Mouse (Mus musculus): ENCODE results near the gene Mael. TPM values are rescaled to one million over a fixed set of nuclear protein-coding genes. Genes with fewer than 3 reads are reported as not detected.

Mael gene
- not detected in 2 replicates for polyA plus RNA-seq (2015; fragmentation: Nextera tagmentation; extraction: Ambion mirVana)

DNA sequence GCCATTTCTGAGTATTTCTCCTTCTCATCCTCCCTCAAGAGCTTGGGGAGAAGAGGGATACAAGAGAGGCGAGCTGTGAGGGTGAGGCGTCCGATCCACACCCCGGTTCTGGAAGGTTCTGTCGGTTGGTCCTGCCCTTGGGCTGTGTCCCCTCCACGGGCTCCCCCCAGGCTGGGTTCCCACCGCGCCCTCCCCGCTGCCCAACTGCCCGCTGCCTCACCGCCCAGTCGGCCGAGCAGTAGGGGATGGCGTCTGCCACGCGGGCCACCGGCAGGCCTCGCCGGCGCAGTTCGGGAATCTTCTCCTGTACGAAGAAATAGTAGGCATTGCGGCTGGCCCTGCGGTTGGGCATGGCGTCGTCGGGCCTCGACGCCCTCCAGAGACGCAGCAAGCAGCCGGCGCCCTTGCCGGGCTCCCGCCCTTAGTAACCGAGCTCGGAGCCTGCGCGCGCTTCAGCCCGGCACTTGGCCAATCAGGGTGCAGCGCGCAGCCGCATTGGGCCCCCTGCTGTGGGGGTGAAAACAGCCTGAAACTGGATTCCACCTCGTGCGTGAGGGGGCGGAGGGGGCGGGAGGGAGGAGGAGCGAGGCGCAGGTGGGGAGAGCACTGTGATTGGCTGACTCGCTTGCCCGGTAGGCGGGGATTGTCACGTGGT, at the start of gene Mael:
Mael (minus strand) TSS at position 433 of the 655 bp plus-strand sequence.
- H3K4me2 ChIP-seq (ENCODE audit: low read depth, low read length) = no peak within 1 kb of the TSS
- no peaks in the 10 kb centered on the region for H3K9me3 ChIP-seq (ENCODE audit: low read length)
- H3K27ac ChIP-seq (ENCODE audit: low read depth) = no peak within 1 kb of the TSS
- ATAC-seq (no peak), DNase-seq (no peak)
- no peaks in the 10 kb centered on the region for H3K4me1 ChIP-seq (ENCODE audit: insufficient read depth)
- TF ChIP-seq EP300 (IDR thresholded peaks at IDR 0.05; ENCODE audit: low read depth) = no peak
- no peak for TF ChIP-seq CTCF (IDR thresholded peaks at IDR 0.05; ENCODE audit: low read depth)
- H3K36me3 ChIP-seq (replicated peaks; ENCODE audit: insufficient read depth, low read length) = no peaks in the 10 kb centered on the region
- no peak within 1 kb of the TSS for H3K4me3 ChIP-seq (ENCODE audit: low read depth, low read length)
- WGBS (ENCODE audit: insufficient replicate concordance) = 84% methylated on average over 53 of the region's 53 CpGs
- H3K9ac ChIP-seq (replicated peaks) = no peak within 1 kb of the TSS
- no peaks in the 10 kb centered on the region for H3K27me3 ChIP-seq (ENCODE audit: insufficient read depth, low read length)

DNA sequence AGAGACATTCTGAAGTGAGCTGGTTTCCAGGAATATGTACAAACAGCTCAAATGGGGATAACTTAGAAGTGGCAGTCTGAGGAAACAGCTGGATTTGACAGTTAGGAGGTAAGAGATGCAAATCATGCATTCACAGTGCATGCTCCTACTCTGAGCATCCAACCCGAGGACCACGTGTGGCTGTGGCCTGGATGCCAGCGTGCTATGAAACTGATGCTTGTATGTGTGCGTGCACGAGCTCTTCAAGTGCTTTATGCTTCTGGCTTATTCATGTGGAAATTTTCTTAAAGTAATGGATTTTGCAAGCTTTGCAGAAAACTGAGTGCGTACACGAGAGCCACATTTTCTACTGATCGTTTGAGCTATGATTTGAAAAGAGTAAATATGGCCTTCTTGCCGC, 47.7 kb upstream of the Mael start:
- no peaks in the 10 kb centered on the region for H3K36me3 ChIP-seq (replicated peaks; ENCODE audit: insufficient read depth, low read length)
- no peak overlapping the region for H3K4me2 ChIP-seq (ENCODE audit: low read depth, low read length)
- TF ChIP-seq EP300 (IDR thresholded peaks at IDR 0.05; ENCODE audit: low read depth) = no peak
- no peak for TF ChIP-seq CTCF (IDR thresholded peaks at IDR 0.05; ENCODE audit: low read depth)
- no peaks in the 10 kb centered on the region; the same call in 1 of the 2 replicates for H3K4me1 ChIP-seq (ENCODE audit: insufficient read depth)
- no peak overlapping the region for H3K9ac ChIP-seq (replicated peaks)
- H3K27ac ChIP-seq (ENCODE audit: low read depth) = no peak overlapping the region
- no peaks in the 10 kb centered on the region for H3K9me3 ChIP-seq (ENCODE audit: low read length)
- DNase-seq (no peak), ATAC-seq (no peak)
- 75% methylated on average over 9 of the region's 9 CpGs for WGBS (ENCODE audit: insufficient replicate concordance)
- 0 out of 2 replicates have a peak, but pooled peaks cover 5% of the 10 kb centered on the region for H3K27me3 ChIP-seq (ENCODE audit: insufficient read depth, low read length)
- no peak overlapping the region for H3K4me3 ChIP-seq (ENCODE audit: low read depth, low read length)

- H3K36me3 ChIP-seq (replicated peaks; ENCODE audit: insufficient read depth, low read length) = no peaks in the 10 kb centered on the region
- H3K9ac ChIP-seq (replicated peaks) = no peak overlapping the region
- DNase-seq (no peak), ATAC-seq (no peak)
- 0 out of 2 replicates have a peak, but pooled peaks cover 5% of the 10 kb centered on the region for H3K27me3 ChIP-seq (ENCODE audit: insufficient read depth, low read length)
- no peak for TF ChIP-seq CTCF (IDR thresholded peaks at IDR 0.05; ENCODE audit: low read depth)
- no peak for TF ChIP-seq EP300 (IDR thresholded peaks at IDR 0.05; ENCODE audit: low read depth)
- no peaks in the 10 kb centered on the region; the same call in 1 of the 2 replicates for H3K4me1 ChIP-seq (ENCODE audit: insufficient read depth)
- H3K4me3 ChIP-seq (ENCODE audit: low read depth, low read length) = no peak overlapping the region
- H3K9me3 ChIP-seq (ENCODE audit: low read length) = no peaks in the 10 kb centered on the region
- H3K4me2 ChIP-seq (ENCODE audit: low read depth, low read length) = no peak overlapping the region
- H3K27ac ChIP-seq (ENCODE audit: low read depth) = no peak overlapping the region
- WGBS (ENCODE audit: insufficient replicate concordance) = 53% methylated on average over 8 of the region's 8 CpGs
Measured at GRCm38 (mm10) chr1:166284390-166284789, 45.8 kb upstream of the Mael start.

GRCm38 (mm10) chr1:166283451-166283850, 44.9 kb upstream of the Mael start:
- ATAC-seq (no peak), DNase-seq (no peak)
- Histone ChIP-seq H3K9ac (replicated peaks) (no peak overlapping the region), H3K4me1 (ENCODE audit: insufficient read depth) (no peaks in the 10 kb centered on the region; the same call in 1 of the 2 replicates), H3K27ac (ENCODE audit: low read depth) (no peak overlapping the region), H3K27me3 (ENCODE audit: insufficient read depth, low read length) (0 out of 2 replicates have a peak, but pooled peaks cover 5% of the 10 kb centered on the region), H3K4me3 (ENCODE audit: low read depth, low read length) (no peak overlapping the region), H3K36me3 (replicated peaks; ENCODE audit: insufficient read depth, low read length) (no peaks in the 10 kb centered on the region), H3K4me2 (ENCODE audit: low read depth, low read length) (no peak overlapping the region), H3K9me3 (ENCODE audit: low read length) (no peaks in the 10 kb centered on the region)
- TF ChIP-seq EP300 (IDR thresholded peaks at IDR 0.05; ENCODE audit: low read depth) (no peak), CTCF (IDR thresholded peaks at IDR 0.05; ENCODE audit: low read depth) (no peak)
- WGBS (ENCODE audit: insufficient replicate concordance) = 93% methylated on average over 6 of the region's 6 CpGs

DNA sequence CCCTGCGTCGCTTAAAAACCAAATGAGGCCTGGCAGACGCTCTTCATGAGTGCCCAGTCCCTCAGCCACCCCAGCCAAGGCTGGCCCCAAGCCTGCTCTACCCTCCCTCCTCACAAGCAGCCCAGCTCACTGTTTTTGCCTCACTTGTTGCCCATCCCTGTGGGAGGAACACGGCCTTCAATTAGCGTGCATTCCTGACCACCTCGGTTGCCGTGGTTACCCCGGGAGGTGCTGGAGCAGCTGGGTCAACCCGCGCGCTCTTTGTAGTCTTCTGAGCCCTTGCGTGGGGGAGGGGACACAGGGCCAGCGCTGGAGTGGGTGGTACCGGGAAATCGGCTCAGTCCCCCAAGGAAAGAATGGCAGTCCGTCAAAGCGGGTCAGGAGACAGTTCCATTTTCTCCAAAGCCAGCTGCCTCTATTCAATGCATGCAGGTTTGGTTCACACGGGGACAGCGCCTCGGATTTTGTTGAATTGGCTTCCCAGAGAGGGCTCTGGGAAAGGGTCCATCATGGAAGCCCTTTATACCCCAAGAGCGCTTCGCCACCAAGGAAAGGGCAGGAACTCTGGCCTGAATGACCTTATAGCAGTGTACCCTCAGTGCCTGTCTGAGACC, 44.2 kb upstream of the Mael start:
- no peaks in the 10 kb centered on the region for H3K36me3 ChIP-seq (replicated peaks; ENCODE audit: insufficient read depth, low read length)
- DNase-seq = peak; percentile 18

GRCm38 (mm10) chr1:166281836-166282235, 43.3 kb upstream of the Mael start:
- no peak for ATAC-seq
- WGBS (ENCODE audit: insufficient replicate concordance) = 70% methylated on average over 3 of the region's 3 CpGs

More for the DNA sequence above, 44.2 kb upstream of the Mael start:
- Histone ChIP-seq H3K4me3 (ENCODE audit: low read depth, low read length) (no peak overlapping the region), H3K9me3 (ENCODE audit: low read length) (no peaks in the 10 kb centered on the region), H3K4me1 (ENCODE audit: insufficient read depth) (no peaks in the 10 kb centered on the region; the same call in 1 of the 2 replicates), H3K27ac (ENCODE audit: low read depth) (no peak overlapping the region), H3K4me2 (ENCODE audit: low read depth, low read length) (no peak overlapping the region), H3K9ac (replicated peaks) (no peak overlapping the region), H3K27me3 (ENCODE audit: insufficient read depth, low read length) (0 out of 2 replicates have a peak, but pooled peaks cover 5% of the 10 kb centered on the region)
- TF ChIP-seq CTCF (IDR thresholded peaks at IDR 0.05; ENCODE audit: low read depth) (no peak), EP300 (IDR thresholded peaks at IDR 0.05; ENCODE audit: low read depth) (no peak)
- no peak for ATAC-seq
- WGBS (ENCODE audit: insufficient replicate concordance) = 15% methylated on average over 22 of the region's 22 CpGs

More at GRCm38 (mm10) chr1:166281836-166282235, 43.3 kb upstream of the Mael start:
- no peak for TF ChIP-seq EP300 (IDR thresholded peaks at IDR 0.05; ENCODE audit: low read depth)
- TF ChIP-seq CTCF (IDR thresholded peaks at IDR 0.05; ENCODE audit: low read depth) = no peak
- Histone ChIP-seq H3K9me3 (ENCODE audit: low read length) (no peaks in the 10 kb centered on the region), H3K4me3 (ENCODE audit: low read depth, low read length) (no peak overlapping the region), H3K27ac (ENCODE audit: low read depth) (no peak overlapping the region), H3K27me3 (ENCODE audit: insufficient read depth, low read length) (0 out of 2 replicates have a peak, but pooled peaks cover 5% of the 10 kb centered on the region), H3K36me3 (replicated peaks; ENCODE audit: insufficient read depth, low read length) (no peaks in the 10 kb centered on the region), H3K4me2 (ENCODE audit: low read depth, low read length) (no peak overlapping the region), H3K4me1 (ENCODE audit: insufficient read depth) (no peaks in the 10 kb centered on the region; the same call in 1 of the 2 replicates), H3K9ac (replicated peaks) (no peak overlapping the region)
- no peak for DNase-seq

Data from liver, postnatal 0 days (tissue).